Mouse (Mus musculus): Measurements from ENCODE around the gene Lrg1.
"Not testable (repeated sequence)": the region's sequence is repeated elsewhere in the genome, so short reads cannot be mapped to it uniquely, and the experiment has no call there.

Lrg1 gene

GRCm38 (mm10) chr17:56109219-56110051 lies 12.4 kb downstream of the Lrg1 start, which contains the start of gene Plin4:
TSS of gene Plin4 (minus strand) at chr17:56109803.
- DNase-seq (ENCODE audit: low spot score in 2 of 2): no peak

GRCm38 (mm10) chr17:56108334-56109044 lies 13.3 kb downstream of the Lrg1 start:
- no peak for DNase-seq (ENCODE audit: low spot score in 2 of 2)

- DNase-seq (ENCODE audit: low spot score in 2 of 2): no peak
Observed at GRCm38 (mm10) chr17:56107736-56108135, 14.1 kb downstream of the Lrg1 start.

- no peak for DNase-seq (ENCODE audit: low spot score in 2 of 2)
Observed at GRCm38 (mm10) chr17:56106981-56107380, 14.8 kb downstream of the Lrg1 start.

- DNase-seq (ENCODE audit: low spot score in 2 of 2): not testable (repeated sequence)
Observed at GRCm38 (mm10) chr17:56106436-56106835, 15.4 kb downstream of the Lrg1 start.

GRCm38 (mm10) chr17:56104821-56105220 lies 17.0 kb downstream of the Lrg1 start:
- DNase-seq (ENCODE audit: low spot score in 2 of 2): not testable (repeated sequence)

- DNase-seq (ENCODE audit: low spot score in 2 of 2): no peak
Observed at GRCm38 (mm10) chr17:56103465-56104285, 18.1 kb downstream of the Lrg1 start.

- DNase-seq (ENCODE audit: low spot score in 2 of 2): no peak
Observed at GRCm38 (mm10) chr17:56102927-56103326, 18.9 kb downstream of the Lrg1 start.

GRCm38 (mm10) chr17:56102158-56102557 lies 19.6 kb downstream of the Lrg1 start:
- DNase-seq (ENCODE audit: low spot score in 2 of 2): no peak

- DNase-seq (ENCODE audit: low spot score in 2 of 2): no peak
Observed at GRCm38 (mm10) chr17:56100811-56101210, 21.0 kb downstream of the Lrg1 start.

- DNase-seq (ENCODE audit: low spot score in 2 of 2): no peak
Observed at GRCm38 (mm10) chr17:56098711-56099572, 22.9 kb downstream of the Lrg1 start.

- DNase-seq (ENCODE audit: low spot score in 2 of 2): no peak
Observed at GRCm38 (mm10) chr17:56098180-56098579, 23.6 kb downstream of the Lrg1 start.

GRCm38 (mm10) chr17:56096883-56097282 lies 24.9 kb downstream of the Lrg1 start:
- no peak for DNase-seq (ENCODE audit: low spot score in 2 of 2)

GRCm38 (mm10) chr17:56092794-56093193 lies 29.0 kb downstream of the Lrg1 start:
- no peak for DNase-seq (ENCODE audit: low spot score in 2 of 2)

GRCm38 (mm10) chr17:56092312-56092711 lies 29.5 kb downstream of the Lrg1 start:
- DNase-seq (ENCODE audit: low spot score in 2 of 2): no peak

- peak; percentile 50 to 60 for DNase-seq (ENCODE audit: low spot score in 2 of 2)
Observed at GRCm38 (mm10) chr17:56080781-56081585, 40.8 kb downstream of the Lrg1 start.

GRCm38 (mm10) chr17:56079921-56080320 lies 41.9 kb downstream of the Lrg1 start:
- no peak for DNase-seq (ENCODE audit: low spot score in 2 of 2)

- DNase-seq (ENCODE audit: low spot score in 2 of 2): peak; percentile 99 to 100
Observed at GRCm38 (mm10) chr17:56078880-56079795, 42.7 kb downstream of the Lrg1 start, which contains the start of gene Hdgfl2. TSS of gene Hdgfl2 (plus strand) at chr17:56079634.

GRCm38 (mm10) chr17:56078361-56078760 lies 43.4 kb downstream of the Lrg1 start:
- not testable (repeated sequence) for DNase-seq (ENCODE audit: low spot score in 2 of 2)
